Mouse (Mus musculus): Measurements from ENCODE around the gene Rnf34.

Gene Rnf34

GRCm38 (mm10) chr5:122900558-122901171 lies 50.8 kb downstream of the Rnf34 start:
- DNase-seq (ENCODE audit: low spot score): no peak

DNA sequence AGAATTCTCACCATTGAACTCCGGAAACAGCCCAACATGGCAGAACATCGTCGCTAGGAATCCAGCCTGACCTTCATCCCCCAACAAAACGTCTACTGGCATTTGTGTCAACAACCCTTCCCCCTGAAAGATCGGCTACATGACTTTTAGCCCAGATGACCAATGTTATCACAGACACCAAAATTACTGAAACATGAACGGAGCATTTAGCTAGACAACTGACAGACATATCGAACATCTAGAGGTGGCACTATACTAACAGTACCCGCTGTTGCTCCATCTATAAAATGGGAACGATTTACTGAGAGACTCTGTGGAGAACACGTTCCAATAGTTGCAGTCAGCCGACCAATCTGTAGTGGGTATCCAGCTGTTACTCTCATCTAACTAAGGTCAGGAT lies 51.3 kb downstream of the Rnf34 start:
- no peak for DNase-seq (ENCODE audit: low spot score)

GRCm38 (mm10) chr5:122901666-122902065 lies 51.8 kb downstream of the Rnf34 start:
- DNase-seq (ENCODE audit: low spot score): no peak

- DNase-seq (ENCODE audit: low spot score): no peak
Observed at GRCm38 (mm10) chr5:122902228-122902627, 52.4 kb downstream of the Rnf34 start.

GRCm38 (mm10) chr5:122903165-122903564 lies 53.3 kb downstream of the Rnf34 start:
- no peak for DNase-seq (ENCODE audit: low spot score)

DNA sequence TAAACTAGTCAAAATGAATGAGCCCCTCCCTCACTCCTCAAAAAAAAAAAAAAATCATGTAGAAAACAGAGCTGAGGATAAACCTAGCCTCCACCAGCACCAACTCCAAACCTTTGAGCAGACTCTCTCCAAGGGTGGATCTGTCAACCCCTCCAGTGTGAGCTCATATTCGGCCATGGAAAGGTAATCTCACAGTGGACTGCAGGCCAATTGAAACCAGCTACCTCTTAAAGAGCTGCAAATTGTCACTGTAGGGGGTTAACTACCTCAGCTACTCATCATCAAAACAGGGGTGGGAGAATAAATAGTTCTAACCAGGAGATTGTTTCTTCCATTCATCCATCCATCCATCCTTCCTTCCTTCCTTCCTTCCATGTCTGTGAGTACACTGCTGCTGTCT lies 57.3 kb downstream of the Rnf34 start:
- DNase-seq (ENCODE audit: low spot score): no peak

DNA sequence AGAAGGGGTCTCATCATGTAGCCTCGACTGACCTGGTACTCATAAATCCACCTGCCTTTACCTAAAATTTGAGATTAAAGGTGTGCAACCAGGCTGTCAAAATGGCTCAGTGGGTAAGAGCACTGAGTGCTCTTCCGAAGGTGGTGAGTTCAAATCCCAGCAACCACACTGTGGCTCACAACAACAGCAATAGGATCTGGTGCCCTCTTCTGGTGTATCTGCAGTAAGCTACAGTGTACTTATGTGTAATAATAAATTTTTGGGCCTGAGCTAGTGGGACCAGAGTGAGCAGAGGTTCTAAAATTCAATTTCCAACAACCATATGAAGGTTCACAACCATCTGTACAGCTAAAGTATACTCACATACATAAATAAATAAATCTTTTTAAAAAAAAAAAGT lies 58.2 kb downstream of the Rnf34 start:
- no peak for DNase-seq (ENCODE audit: low spot score)

- DNase-seq (ENCODE audit: low spot score): no peak
Observed at GRCm38 (mm10) chr5:122909481-122909880, 59.6 kb downstream of the Rnf34 start.

GRCm38 (mm10) chr5:122912863-122913262 lies 63.0 kb downstream of the Rnf34 start:
- no peak for DNase-seq (ENCODE audit: low spot score)

DNA sequence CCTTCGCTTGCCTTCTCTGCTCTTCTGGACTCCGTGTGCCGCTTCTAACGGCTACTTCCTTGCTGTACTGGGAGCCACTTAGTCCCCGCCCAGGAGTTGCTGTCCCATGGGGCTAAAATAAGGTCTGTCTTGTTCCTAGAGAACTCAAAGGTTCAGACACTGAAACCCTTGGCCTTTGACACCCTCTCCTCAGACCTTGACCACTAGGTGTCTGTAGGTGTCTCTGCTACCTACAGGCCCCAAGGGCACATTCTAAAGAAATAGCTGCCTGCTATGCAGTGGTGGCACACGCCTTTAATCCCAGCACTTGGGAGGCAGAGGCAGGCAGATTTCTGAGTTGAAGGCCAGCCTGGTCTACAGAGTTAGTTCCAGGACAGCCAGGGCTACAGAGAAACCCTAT lies 66.3 kb downstream of the Rnf34 start:
- no peak for DNase-seq (ENCODE audit: low spot score)

GRCm38 (mm10) chr5:122917982-122918711 lies 68.3 kb downstream of the Rnf34 start:
- DNase-seq (ENCODE audit: low spot score): no peak

GRCm38 (mm10) chr5:122920557-122920956 lies 70.7 kb downstream of the Rnf34 start:
- no peak for DNase-seq (ENCODE audit: low spot score)

All from ovary, postnatal 14 days (tissue).